Mouse (Mus musculus): ENCODE measurements around the gene Ubald1. TPM values are rescaled to one million over a fixed set of nuclear protein-coding genes. Genes with fewer than 3 reads are reported as not detected.

The Ubald1 gene
- polyA plus RNA-seq, 1 experiment = 65.6 TPM

DNA sequence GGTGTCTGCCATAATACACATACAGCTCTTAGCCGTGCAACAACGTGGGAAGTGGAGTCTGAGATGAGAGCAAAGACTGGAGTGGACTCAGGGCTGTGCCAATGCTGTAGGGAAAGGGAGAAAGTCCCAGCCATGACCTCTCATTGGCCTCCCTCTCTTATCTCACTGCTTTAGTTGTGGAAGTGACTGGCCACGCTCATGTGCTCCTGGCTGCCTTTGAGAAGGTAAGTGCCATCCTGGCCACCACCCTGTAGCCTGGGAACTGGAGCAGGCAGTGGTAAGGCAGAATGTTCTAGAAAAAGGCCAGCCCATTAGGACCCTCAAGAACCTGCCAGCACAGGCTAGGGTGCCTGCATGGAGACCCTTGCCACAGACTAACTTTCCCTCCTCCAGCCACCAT lies 35.8 kb upstream of the Ubald1 start:
- TF ChIP-seq CTCF (IDR thresholded peaks at IDR 0.05; ENCODE audit: extremely low read depth, insufficient read depth, insufficient read length, insufficient replicate concordance) (no peak), POLR2A (IDR thresholded peaks at IDR 0.05; ENCODE audit: low read depth, low read length) (no peak)
- Histone ChIP-seq H3K4me1 (ENCODE audit: control insufficient read depth, insufficient read depth, insufficient read length) (peaks cover 13% of the 10 kb centered on the region), H3K4me3 (ENCODE audit: extremely low read depth, insufficient read depth, insufficient read length) (no peak overlapping the region), H3K36me3 (ENCODE audit: control insufficient read depth, insufficient read depth, low read length) (peaks cover 9% of the 10 kb centered on the region), H3K27me3 (ENCODE audit: control insufficient read depth, insufficient read depth, low read length) (no peaks in the 10 kb centered on the region), H3K27ac (ENCODE audit: insufficient read depth, low read length) (no peak overlapping the region)
- no peak for DNase-seq (ENCODE audit: low read depth in 1 of 2, low spot score in 2 of 2)
- 79% methylated on average over 3 of the region's 3 CpGs for WGBS

DNA sequence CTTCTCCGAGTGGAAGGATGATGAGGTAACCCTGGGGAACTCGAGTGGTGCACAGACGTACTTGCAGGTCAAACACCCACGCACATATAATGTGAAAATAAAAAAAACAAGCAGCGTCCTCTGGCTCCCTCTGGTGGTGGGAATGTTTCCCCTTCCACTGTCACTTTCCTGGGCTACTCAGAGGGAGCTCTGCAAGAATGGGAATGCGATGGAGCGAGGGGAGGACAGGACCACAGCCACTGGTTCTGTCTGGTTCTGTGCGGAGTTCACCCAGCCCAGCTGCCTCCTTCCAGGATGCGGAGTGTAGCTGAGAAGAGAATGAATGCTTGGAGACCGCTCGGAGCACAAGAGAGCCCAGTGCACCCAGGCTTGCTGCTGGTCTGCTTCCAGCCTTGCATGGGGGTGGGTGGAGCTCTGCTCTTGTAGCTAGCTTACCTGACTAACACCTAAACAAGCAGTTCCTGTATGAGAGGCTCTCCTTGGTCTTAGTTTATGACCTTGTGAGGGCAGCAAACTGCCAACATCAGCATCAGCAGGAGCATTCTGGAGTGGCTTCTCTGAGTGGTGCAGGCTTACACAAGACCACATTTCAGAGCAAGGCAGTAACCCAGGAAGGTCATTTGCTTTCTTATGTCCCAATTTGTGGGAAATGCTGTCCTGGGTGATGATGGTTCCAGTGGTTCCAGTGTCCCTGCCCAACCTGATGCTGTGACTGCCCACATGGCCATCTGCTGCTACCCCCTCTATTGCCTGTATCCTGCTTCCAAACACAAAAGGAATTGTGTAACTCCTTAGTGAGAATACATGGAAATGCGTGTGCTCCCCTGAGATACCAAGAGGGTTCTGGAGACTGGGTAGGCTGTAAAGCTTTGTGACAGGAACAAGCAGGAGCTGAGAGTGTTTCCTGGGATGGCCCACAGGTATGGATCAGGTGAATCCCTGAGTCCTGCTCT lies 33.9 kb upstream of the Ubald1 start:
- Histone ChIP-seq H3K36me3 (ENCODE audit: control insufficient read depth, insufficient read depth, low read length) (peaks cover 16% of the 10 kb centered on the region), H3K4me3 (ENCODE audit: extremely low read depth, insufficient read depth, insufficient read length) (no peak overlapping the region), H3K27me3 (ENCODE audit: control insufficient read depth, insufficient read depth, low read length) (no peaks in the 10 kb centered on the region), H3K4me1 (ENCODE audit: control insufficient read depth, insufficient read depth, insufficient read length) (peaks cover 13% of the 10 kb centered on the region), H3K27ac (ENCODE audit: insufficient read depth, low read length) (peak overlapping the region; percentile 87)
- TF ChIP-seq CTCF (IDR thresholded peaks at IDR 0.05; ENCODE audit: extremely low read depth, insufficient read depth, insufficient read length, insufficient replicate concordance) (peak; percentile 69; the same call in 1 of the 2 replicates), POLR2A (IDR thresholded peaks at IDR 0.05; ENCODE audit: low read depth, low read length) (no peak)
- 44% methylated on average over 12 of the region's 12 CpGs for WGBS
- DNase-seq (ENCODE audit: low read depth in 1 of 2, low spot score in 2 of 2) = peak; percentile 69 to 76

DNA sequence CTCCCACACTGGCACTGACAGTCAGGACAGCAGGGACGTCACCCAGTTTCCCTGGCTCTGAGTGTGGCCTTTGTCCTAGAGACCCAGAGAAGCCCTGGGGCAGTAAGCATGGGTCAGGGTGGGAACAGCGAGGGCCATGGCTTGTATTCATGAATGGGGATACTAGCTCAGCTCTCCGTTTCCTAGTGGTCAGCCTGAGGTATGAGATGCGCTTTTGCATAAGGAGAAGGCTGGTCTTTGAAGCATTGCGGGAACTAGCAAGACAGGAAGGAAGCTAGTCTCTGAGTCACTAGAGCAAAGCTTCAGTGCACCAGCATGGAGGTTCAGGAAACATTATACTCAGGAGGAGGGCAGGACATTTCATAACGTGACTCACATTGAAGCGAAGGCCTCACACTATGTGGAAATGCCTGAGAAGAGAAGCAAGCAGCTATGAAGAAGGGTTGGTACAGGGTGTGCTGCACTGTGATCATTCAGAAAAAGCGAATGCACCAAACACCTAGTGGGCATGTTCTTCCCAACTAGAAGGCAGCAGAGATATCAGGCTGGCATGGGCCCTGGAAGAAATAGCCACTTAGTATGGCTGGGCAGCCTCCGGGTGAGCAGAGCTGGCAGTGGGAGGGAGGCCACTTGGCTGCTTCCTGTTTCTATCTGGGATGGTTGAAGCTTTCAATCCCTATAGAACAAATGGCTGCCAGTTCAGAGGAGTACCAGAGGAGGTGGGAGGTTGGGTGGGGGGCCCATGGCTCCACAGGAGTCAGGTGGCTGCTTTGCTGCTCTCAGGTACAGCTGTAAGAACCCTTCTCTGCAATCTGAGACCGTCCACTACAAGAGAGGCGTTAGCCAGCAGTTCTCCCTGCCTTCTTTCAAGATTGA lies 33.0 kb upstream of the Ubald1 start:
- Histone ChIP-seq H3K4me1 (ENCODE audit: control insufficient read depth, insufficient read depth, insufficient read length) (peaks cover 16% of the 10 kb centered on the region), H3K4me3 (ENCODE audit: extremely low read depth, insufficient read depth, insufficient read length) (no peak overlapping the region), H3K27me3 (ENCODE audit: control insufficient read depth, insufficient read depth, low read length) (no peaks in the 10 kb centered on the region), H3K36me3 (ENCODE audit: control insufficient read depth, insufficient read depth, low read length) (peaks cover 16% of the 10 kb centered on the region), H3K27ac (ENCODE audit: insufficient read depth, low read length) (peak overlapping the region; percentile 87)
- WGBS = 34% methylated on average over 11 of the region's 11 CpGs
- no peak for TF ChIP-seq CTCF (IDR thresholded peaks at IDR 0.05; ENCODE audit: extremely low read depth, insufficient read depth, insufficient read length, insufficient replicate concordance)
- TF ChIP-seq POLR2A (IDR thresholded peaks at IDR 0.05; ENCODE audit: low read depth, low read length) = no peak
- peak; percentile 28 to 41 for DNase-seq (ENCODE audit: low read depth in 1 of 2, low spot score in 2 of 2)

DNA sequence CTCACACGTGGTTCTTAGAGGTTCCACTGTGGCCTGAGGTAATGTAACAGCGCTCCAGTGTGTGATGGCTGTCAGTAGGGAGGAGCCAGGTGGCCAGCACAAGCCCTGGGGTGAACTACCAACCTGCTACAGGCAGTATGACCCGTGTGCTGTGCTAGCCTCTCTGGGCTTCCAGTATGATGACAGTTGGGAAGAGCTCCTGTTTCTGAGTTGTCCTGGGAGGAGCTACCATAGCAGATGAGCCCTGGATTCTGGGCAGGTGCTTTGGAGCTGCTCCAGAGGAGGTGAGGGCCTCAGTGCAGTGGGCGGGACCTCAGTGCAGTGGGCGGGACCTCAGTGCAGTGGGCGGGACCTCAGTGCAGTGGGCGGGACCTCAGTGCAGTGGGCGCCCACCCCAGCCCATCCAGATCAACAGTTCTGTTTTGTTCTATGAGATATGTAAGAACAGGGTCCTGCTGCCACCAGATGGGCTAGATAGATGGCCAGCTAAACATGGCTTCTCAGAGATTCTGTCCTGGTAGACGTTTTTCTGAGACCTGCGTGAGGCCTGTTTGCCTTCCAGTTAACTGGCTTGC lies 32.0 kb upstream of the Ubald1 start:
- Histone ChIP-seq H3K4me3 (ENCODE audit: extremely low read depth, insufficient read depth, insufficient read length) (no peak overlapping the region), H3K36me3 (ENCODE audit: control insufficient read depth, insufficient read depth, low read length) (peaks cover 14% of the 10 kb centered on the region), H3K27ac (ENCODE audit: insufficient read depth, low read length) (peak overlapping the region; percentile 87), H3K27me3 (ENCODE audit: control insufficient read depth, insufficient read depth, low read length) (no peaks in the 10 kb centered on the region), H3K4me1 (ENCODE audit: control insufficient read depth, insufficient read depth, insufficient read length) (peaks cover 22% of the 10 kb centered on the region)
- TF ChIP-seq POLR2A (IDR thresholded peaks at IDR 0.05; ENCODE audit: low read depth, low read length) = no peak
- TF ChIP-seq CTCF (IDR thresholded peaks at IDR 0.05; ENCODE audit: extremely low read depth, insufficient read depth, insufficient read length, insufficient replicate concordance) = no peak
- 84% methylated on average over 10 of the region's 10 CpGs for WGBS
- DNase-seq (ENCODE audit: low read depth in 1 of 2, low spot score in 2 of 2) = no peak

DNA sequence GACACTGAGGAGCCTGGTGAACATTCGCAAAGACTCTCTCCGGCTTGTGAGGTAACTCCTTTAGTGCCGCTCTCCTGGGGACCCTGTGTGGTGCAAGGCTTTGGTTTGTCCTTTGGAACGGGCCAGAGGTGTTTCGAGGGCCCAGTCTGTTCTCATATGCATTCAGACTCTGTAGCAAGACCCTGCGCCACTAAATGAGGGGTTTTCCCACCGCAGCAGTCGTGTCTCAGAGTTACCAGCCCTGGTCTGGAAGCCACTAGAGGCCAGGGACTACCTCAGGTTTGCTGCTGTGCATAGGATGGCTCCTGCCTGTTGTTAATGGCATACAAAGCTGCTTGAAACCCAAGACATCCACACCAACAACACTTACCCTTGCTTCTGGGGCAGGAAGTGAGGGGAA lies 30.6 kb upstream of the Ubald1 start:
- no peak overlapping the region for H3K27ac ChIP-seq (ENCODE audit: insufficient read depth, low read length)
- peaks cover 12% of the 10 kb centered on the region for H3K36me3 ChIP-seq (ENCODE audit: control insufficient read depth, insufficient read depth, low read length)
- TF ChIP-seq POLR2A (IDR thresholded peaks at IDR 0.05; ENCODE audit: low read depth, low read length) (no peak), CTCF (IDR thresholded peaks at IDR 0.05; ENCODE audit: extremely low read depth, insufficient read depth, insufficient read length, insufficient replicate concordance) (no peak)
- H3K4me3 ChIP-seq (ENCODE audit: extremely low read depth, insufficient read depth, insufficient read length) = no peak overlapping the region
- DNase-seq (ENCODE audit: low read depth in 1 of 2, low spot score in 2 of 2) = no peak
- H3K4me1 ChIP-seq (ENCODE audit: control insufficient read depth, insufficient read depth, insufficient read length) = peaks cover 22% of the 10 kb centered on the region
- 94% methylated on average over 8 of the region's 8 CpGs for WGBS
- H3K27me3 ChIP-seq (ENCODE audit: control insufficient read depth, insufficient read depth, low read length) = no peaks in the 10 kb centered on the region

DNA sequence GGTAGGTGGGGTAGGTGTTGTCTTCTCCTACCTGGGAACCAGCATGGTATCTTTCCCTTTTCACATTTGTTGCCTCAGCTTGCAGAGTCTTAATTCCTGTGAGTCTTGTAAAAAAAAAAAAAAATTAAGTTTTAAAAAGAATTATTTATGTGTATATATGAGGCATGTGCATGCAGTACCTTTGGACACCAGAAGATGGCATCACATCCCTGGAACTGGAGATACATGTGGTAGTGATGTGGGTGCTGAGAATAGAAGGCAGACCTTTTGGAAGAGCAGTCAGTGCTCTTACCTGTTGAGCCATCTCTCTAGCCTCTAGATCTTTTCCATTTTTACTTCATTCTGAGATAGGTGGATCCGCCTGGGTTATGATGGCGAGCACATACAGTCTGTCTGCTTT lies 29.6 kb upstream of the Ubald1 start:
- peaks cover 12% of the 10 kb centered on the region for H3K36me3 ChIP-seq (ENCODE audit: control insufficient read depth, insufficient read depth, low read length)
- no peak for TF ChIP-seq POLR2A (IDR thresholded peaks at IDR 0.05; ENCODE audit: low read depth, low read length)
- TF ChIP-seq CTCF (IDR thresholded peaks at IDR 0.05; ENCODE audit: extremely low read depth, insufficient read depth, insufficient read length, insufficient replicate concordance) = no peak
- DNase-seq (ENCODE audit: low read depth in 1 of 2, low spot score in 2 of 2) = no peak
- peaks cover 22% of the 10 kb centered on the region for H3K4me1 ChIP-seq (ENCODE audit: control insufficient read depth, insufficient read depth, insufficient read length)
- no peak overlapping the region for H3K27ac ChIP-seq (ENCODE audit: insufficient read depth, low read length)
- 100% methylated on average over 2 of the region's 2 CpGs for WGBS
- H3K4me3 ChIP-seq (ENCODE audit: extremely low read depth, insufficient read depth, insufficient read length) = no peak overlapping the region
- H3K27me3 ChIP-seq (ENCODE audit: control insufficient read depth, insufficient read depth, low read length) = no peaks in the 10 kb centered on the region

Data from spleen, adult 2 months (tissue).